Mouse (Mus musculus) intestine, embryonic 16.5 days (tissue): ENCODE results near the gene Npas1. TPM values are rescaled to one million over a fixed set of nuclear protein-coding genes. Genes with fewer than 3 reads are reported as not detected.
A peak's percentile ranks its signal among the peaks of the same experiment; 100 is the strongest.

Experiments used
- ATAC-seq: fragments of 200-750 bp; cut with Nextera tagmentation; 2 replicates; pipeline ENCODE4 v1.8.0; 2017; ENCODE audit warnings: moderate TSS enrichment, moderate library complexity
- H3K27ac ChIP-seq: fragments of 300-500 bp; sonication (generic); 2 replicates; pipeline ENCODE4 v1.5.1; 2014; ENCODE audit warnings: mild to moderate bottlenecking, low read length
- H3K27me3 ChIP-seq: fragments of 300-500 bp; sonication (generic); replicated peaks from 2 replicates; pipeline ENCODE4 v1.6.1; 2014; ENCODE audit warnings: low read length, control low read depth, mixed read lengths; ENCODE audit not compliant: control insufficient read depth, insufficient read depth
- H3K36me3 ChIP-seq: fragments of 300-500 bp; sonication (generic); 2 replicates; pipeline ENCODE4 v1.6.1; 2014; ENCODE audit warnings: low read length, control low read depth; ENCODE audit not compliant: control insufficient read depth, insufficient read depth
- H3K4me1 ChIP-seq: fragments of 300-500 bp; sonication (generic); 2 replicates; pipeline ENCODE4 v1.6.1; 2014; ENCODE audit warnings: low read length, control low read depth, mixed read lengths; ENCODE audit not compliant: control insufficient read depth, insufficient read depth
- H3K4me2 ChIP-seq: fragments of 300-500 bp; sonication (generic); 2 replicates; pipeline ENCODE4 v1.6.1; 2014; ENCODE audit warnings: low read depth, low read length, control low read depth
- H3K4me3 ChIP-seq: fragments of 300-500 bp; sonication (generic); 2 replicates; pipeline ENCODE4 v1.5.1; 2014; ENCODE audit warnings: mild to moderate bottlenecking, low read length
- H3K9ac ChIP-seq: fragments of 300-500 bp; sonication (generic); 2 replicates; pipeline ENCODE4 v1.6.1; 2014; ENCODE audit warnings: low read depth, low read length
- H3K9me3 ChIP-seq: fragments of 300-500 bp; sonication (generic); 2 replicates; pipeline ENCODE4 v1.6.1; 2016; ENCODE audit warnings: low read length, control low read depth; ENCODE audit not compliant: control insufficient read depth
- WGBS: fragments of 180-500 bp; shearing (Covaris S2); extraction: QIAGEN DNeasy Blood & Tissue Kit; methylation state at CpG from one replicate; pipeline ENCODE4 v1.1.7; 2014; 5-methylcytosine and 5-hydroxymethylcytosine counted together
- polyA plus RNA-seq: library from polyadenylated mRNA; unstranded; fragments of >200 nt; fragmentation: Nextera tagmentation; extraction: Ambion mirVana; gene quantifications from 2 replicates; pipeline ENCODE4 v1.2.1, GENCODE M21; 2015

Gene Npas1
- polyA plus RNA-seq, 1 experiment from 2014 or later: 0.27 TPM

DNA sequence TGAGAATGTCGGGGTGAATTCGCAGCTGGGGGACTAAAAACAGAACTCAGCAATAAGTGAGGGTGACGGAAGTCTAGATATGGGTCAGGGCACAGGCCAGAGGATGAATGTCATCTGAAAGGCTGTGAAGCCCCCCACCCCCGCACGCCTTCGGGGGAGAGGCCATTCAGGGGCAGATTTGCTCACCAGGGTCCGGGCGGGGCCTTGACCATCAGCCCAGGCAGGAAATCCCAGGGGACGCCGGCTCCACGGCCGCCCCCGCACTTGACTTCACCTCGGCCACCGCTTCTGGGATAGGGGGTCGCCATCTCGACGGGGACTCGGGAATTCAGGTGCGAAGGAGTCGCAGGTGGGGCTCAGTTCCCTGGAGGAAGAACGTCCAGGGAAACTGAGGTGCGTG is 2.2 kb downstream of the Npas1 start:
- Histone ChIP-seq H3K4me2 (0 out of 2 replicates have a peak overlapping the region, but pooled peaks have one; percentile 71), H3K4me3 (peak overlapping the region; percentile 45; the same call in 1 of the 2 replicates), H3K36me3 (no peaks in the 10 kb centered on the region), H3K9ac (no peak overlapping the region), H3K27me3 (peaks cover 65% of the 10 kb centered on the region), H3K4me1 (0 out of 2 replicates have a peak, but pooled peaks cover 8% of the 10 kb centered on the region), H3K27ac (no peak overlapping the region), H3K9me3 (no peaks in the 10 kb centered on the region)
- no peak for ATAC-seq
- 4% methylated on average over 23 of the region's 23 CpGs for WGBS

DNA sequence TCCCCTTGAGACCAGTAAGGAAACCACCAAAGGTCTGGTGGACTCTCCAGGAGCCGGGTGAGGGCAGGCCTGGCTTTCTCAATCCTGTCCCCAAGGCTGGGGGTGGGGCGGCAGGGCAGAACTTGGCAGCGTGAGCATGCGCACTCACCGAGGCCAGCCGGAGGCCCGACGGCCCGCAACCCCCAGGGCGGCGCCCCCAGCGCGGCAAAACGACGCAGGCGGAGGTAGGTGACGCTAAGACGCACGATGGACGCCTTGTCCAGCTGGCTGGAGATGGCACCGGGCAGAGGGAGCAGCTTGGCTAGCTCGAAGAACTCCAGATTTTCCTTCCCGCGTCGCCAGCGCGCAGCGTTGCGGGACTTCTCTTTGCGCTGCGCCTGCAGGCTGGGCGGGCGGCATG is 3.1 kb downstream of the Npas1 start:
- Histone ChIP-seq H3K4me2 (peak overlapping the region; percentile 21; the same call in 1 of the 2 replicates), H3K4me1 (0 out of 2 replicates have a peak, but pooled peaks cover 8% of the 10 kb centered on the region), H3K36me3 (no peaks in the 10 kb centered on the region), H3K4me3 (peak overlapping the region; percentile 24; the same call in 1 of the 2 replicates), H3K27ac (no peak overlapping the region), H3K9ac (no peak overlapping the region), H3K9me3 (no peaks in the 10 kb centered on the region), H3K27me3 (peaks cover 65% of the 10 kb centered on the region)
- WGBS: 4% methylated on average over 33 of the region's 33 CpGs
- ATAC-seq: no peak

DNA sequence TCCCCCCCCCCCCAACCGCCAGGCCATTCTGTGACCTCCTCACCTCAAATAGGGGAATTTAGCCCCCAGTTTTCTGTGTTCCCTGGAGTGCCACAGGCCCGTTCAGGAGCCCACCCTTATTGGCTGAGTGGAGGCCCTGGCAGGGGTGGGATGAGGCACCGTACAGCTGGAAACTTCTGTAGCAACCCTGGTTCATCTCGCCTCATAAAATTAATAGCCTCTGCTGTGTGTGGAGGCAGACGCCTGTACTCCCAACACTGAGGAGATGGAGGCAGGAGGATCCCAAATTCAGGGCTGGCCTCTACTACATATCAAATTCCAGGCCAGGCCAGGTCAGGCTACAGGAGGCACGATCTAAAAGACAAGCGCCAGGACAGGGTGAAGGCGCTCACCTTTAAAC is 3.7 kb downstream of the Npas1 start:
- 52% methylated on average over 8 of the region's 8 CpGs for WGBS
- Histone ChIP-seq H3K4me2 (no peak overlapping the region), H3K4me1 (0 out of 2 replicates have a peak, but pooled peaks cover 8% of the 10 kb centered on the region), H3K4me3 (no peak overlapping the region), H3K27ac (no peak overlapping the region), H3K36me3 (no peaks in the 10 kb centered on the region), H3K9me3 (no peaks in the 10 kb centered on the region), H3K27me3 (peaks cover 65% of the 10 kb centered on the region), H3K9ac (no peak overlapping the region)
- ATAC-seq: 0 out of 2 replicates have a peak, but pooled peaks have one; percentile 11

DNA sequence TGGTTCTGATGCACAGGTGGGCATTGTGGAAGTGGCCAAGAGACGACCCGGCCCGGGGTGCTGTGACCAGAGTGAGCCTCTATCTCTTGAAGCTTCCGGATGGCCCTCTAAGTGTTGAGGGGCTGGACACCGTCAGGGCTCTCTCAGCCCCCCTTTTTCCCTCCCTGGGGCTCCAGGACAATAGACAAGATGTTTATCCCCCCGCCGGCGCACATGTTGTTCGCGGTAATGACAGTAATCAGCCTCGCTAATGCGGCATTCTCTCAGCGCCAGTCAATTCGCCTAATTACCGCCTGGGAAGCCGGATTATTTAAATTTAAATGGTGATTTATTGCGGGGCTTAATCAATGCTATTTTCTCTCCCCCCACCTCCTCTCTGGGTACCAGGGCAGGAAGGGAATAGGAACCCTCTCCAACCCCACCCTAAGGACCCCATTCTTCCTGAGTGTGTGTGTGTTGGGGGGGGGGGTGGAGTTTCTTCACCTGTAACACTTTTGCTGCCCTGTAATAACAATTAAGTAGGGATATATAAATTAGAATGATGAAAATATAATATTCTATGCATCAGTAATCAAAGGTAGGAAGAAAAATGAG is 5.3 kb downstream of the Npas1 start:
- WGBS: 10% methylated on average over 17 of the region's 17 CpGs
- peaks cover 59% of the 10 kb centered on the region for H3K27me3 ChIP-seq

DNA sequence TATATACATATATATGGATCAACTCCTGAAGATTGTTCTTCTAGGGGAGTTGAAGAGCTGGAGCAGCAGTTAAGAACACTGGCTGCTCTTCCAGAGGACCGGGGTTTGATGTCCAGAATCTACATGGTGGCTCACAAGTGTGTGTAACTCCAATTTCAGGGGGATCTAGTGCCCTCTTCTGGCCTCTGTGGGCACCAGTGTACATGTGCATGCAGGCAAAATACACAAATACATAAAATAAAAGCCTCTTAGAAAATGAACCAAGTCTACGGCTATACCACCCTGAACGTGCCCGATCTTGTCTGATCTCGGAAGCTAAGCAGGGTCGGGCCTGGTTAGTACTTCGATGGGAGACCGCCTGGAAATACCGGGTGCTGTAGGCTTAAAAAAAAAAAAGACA is 6.0 kb downstream of the Npas1 start:
- Histone ChIP-seq H3K4me3 (no peak overlapping the region), H3K36me3 (no peaks in the 10 kb centered on the region), H3K9me3 (no peaks in the 10 kb centered on the region), H3K4me2 (no peak overlapping the region), H3K4me1 (0 out of 2 replicates have a peak, but pooled peaks cover 8% of the 10 kb centered on the region), H3K9ac (no peak overlapping the region), H3K27ac (no peak overlapping the region), H3K27me3 (peaks cover 52% of the 10 kb centered on the region)
- no peak for ATAC-seq
- WGBS: 36% methylated on average over 9 of the region's 9 CpGs

More for the DNA sequence above, 5.3 kb downstream of the Npas1 start:
- ATAC-seq: no peak
- Histone ChIP-seq H3K4me2 (no peak overlapping the region), H3K27ac (no peak overlapping the region), H3K36me3 (no peaks in the 10 kb centered on the region), H3K9ac (no peak overlapping the region), H3K4me3 (no peak overlapping the region), H3K4me1 (0 out of 2 replicates have a peak, but pooled peaks cover 8% of the 10 kb centered on the region), H3K9me3 (no peaks in the 10 kb centered on the region)

DNA sequence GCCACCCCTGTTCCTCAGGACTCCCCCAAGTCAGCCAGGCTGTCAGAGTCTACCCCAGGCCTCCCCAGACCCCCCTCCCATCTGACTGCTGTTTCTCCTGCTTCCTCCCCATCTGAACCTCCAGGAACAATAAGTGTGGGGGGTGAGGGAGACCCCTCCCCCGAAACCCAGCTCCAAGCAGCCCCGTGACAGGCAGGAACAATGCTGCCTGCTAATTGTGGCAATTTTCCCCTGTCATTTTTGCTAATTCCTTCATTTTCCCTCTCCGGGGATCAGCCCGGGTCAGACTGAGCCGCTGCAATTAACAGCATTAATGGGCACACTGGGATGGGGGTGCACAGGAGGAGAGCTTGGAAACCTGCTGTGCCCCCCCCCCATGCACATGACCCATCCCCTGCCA is 9.4 kb downstream of the Npas1 start:
- no peak overlapping the region for H3K27ac ChIP-seq
- H3K9me3 ChIP-seq: no peaks in the 10 kb centered on the region
- H3K9ac ChIP-seq: no peak overlapping the region
- peaks cover 20% of the 10 kb centered on the region for H3K27me3 ChIP-seq
- no peak overlapping the region for H3K4me2 ChIP-seq
- 42% methylated on average over 5 of the region's 5 CpGs for WGBS
- no peak for ATAC-seq
- no peaks in the 10 kb centered on the region for H3K4me1 ChIP-seq
- H3K36me3 ChIP-seq: no peaks in the 10 kb centered on the region
- no peak overlapping the region for H3K4me3 ChIP-seq

DNA sequence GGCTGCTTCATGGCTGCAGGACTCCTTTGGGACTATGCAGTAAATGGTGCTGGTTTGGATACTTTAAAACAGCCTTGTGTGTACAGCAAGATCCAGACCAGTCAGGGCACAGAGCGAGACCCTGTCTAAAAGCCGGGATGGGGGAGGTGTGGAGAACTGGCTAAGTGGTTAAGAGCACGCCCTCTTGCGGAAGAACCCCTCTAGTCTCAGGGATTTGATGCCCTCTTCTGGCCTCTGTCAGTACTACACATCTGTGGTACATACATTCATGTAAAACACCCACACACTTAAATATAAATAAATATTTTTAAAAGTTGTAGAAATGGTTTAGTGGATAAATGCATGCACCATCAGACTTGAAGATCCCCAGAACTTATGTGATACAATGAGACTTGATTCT is 11.0 kb downstream of the Npas1 start:
- Histone ChIP-seq H3K4me2 (no peak overlapping the region), H3K4me3 (no peak overlapping the region), H3K9me3 (no peaks in the 10 kb centered on the region), H3K27me3 (peaks cover 7% of the 10 kb centered on the region), H3K36me3 (no peaks in the 10 kb centered on the region), H3K4me1 (no peaks in the 10 kb centered on the region), H3K27ac (no peak overlapping the region), H3K9ac (no peak overlapping the region)
- no peak for ATAC-seq
- 69% methylated on average over 4 of the region's 4 CpGs for WGBS

DNA sequence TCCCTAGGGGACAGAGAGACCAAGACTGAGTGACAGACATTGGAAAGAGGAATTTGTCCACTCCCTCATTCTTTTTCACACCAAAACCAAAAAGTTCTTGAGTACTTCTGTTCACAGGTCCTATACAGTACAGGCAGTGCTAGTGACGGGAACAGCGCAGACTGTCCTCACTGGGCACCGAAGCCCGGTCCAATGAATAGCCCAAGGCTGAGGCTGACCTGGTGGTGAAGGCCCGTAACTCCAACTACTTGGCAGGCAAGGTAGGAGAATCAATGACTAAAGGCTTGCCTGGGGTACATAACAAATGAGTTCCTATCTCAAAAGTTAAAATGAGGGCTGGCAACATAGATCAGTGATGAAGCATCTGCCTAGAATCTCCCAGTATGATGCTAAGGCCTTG is 12.0 kb downstream of the Npas1 start:
- no peak overlapping the region for H3K27ac ChIP-seq
- no peaks in the 10 kb centered on the region for H3K4me1 ChIP-seq
- H3K36me3 ChIP-seq: no peaks in the 10 kb centered on the region
- WGBS: 92% methylated on average over 5 of the region's 5 CpGs
- peak; percentile 51 for ATAC-seq
- no peaks in the 10 kb centered on the region for H3K9me3 ChIP-seq
- H3K9ac ChIP-seq: no peak overlapping the region
- H3K4me3 ChIP-seq: no peak overlapping the region
- no peak overlapping the region for H3K4me2 ChIP-seq
- H3K27me3 ChIP-seq: peaks cover 3% of the 10 kb centered on the region

DNA sequence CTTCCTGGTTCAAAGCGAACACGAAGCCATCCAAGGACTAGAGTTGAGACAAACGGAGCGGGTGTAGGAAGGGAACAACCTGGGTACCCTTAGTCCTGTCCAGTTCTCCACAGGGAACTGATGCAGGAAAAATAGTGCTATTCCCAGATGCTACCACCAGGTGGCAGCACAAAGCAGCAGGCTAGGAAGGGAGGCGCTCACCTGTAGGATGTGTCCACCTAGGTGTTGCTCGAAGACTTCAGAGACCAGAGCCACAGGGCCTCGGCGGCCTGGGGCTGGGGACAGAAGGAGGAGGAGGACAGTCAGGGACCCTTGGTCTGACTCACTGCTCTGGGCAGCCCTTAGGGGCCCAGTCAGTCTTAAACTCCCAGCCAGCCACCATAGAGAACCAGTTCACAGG is 12.4 kb downstream of the Npas1 start:
- H3K27ac ChIP-seq: no peak overlapping the region
- H3K27me3 ChIP-seq: peaks cover 2% of the 10 kb centered on the region; the same call in 1 of the 2 replicates
- 7% methylated on average over 8 of the region's 8 CpGs for WGBS
- peak; percentile 51 for ATAC-seq
- no peaks in the 10 kb centered on the region for H3K9me3 ChIP-seq
- no peak overlapping the region for H3K4me2 ChIP-seq
- H3K36me3 ChIP-seq: no peaks in the 10 kb centered on the region
- H3K9ac ChIP-seq: no peak overlapping the region
- H3K4me1 ChIP-seq: no peaks in the 10 kb centered on the region
- H3K4me3 ChIP-seq: no peak overlapping the region

DNA sequence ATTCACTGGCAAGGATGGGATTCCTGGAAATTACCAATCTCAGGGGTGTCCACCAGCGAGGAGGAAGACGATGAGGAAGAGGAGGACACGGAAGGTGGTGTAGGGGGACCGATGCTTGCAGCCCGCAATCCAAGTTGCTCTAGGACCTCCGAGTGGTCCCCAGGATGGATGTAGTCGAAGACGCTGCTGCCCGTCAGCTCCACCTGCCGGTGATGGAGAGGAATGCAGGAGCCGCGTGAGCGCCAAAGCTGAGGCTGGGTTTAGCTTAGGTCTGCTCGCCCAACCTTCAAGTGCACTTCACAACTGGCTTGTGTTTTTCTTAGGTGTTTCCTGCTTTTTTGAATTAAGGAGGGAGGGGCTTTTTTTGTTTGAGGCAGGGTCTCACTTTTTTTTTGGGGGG is 14.3 kb downstream of the Npas1 start:
- H3K4me2 ChIP-seq: no peak overlapping the region
- H3K4me1 ChIP-seq: no peaks in the 10 kb centered on the region
- peak; percentile 50 for ATAC-seq
- H3K4me3 ChIP-seq: no peak overlapping the region
- H3K27me3 ChIP-seq: peaks cover 2% of the 10 kb centered on the region; the same call in 1 of the 2 replicates
- no peak overlapping the region for H3K9ac ChIP-seq
- WGBS: under 1% methylated on average over 14 of the region's 14 CpGs
- no peaks in the 10 kb centered on the region for H3K36me3 ChIP-seq
- H3K27ac ChIP-seq: no peak overlapping the region
- H3K9me3 ChIP-seq: no peaks in the 10 kb centered on the region
